Mouse (Mus musculus): ENCODE measurements at regions not wholly inside any gene's neighbourhood (a gene's known extent, or its start where the extent isn't known, plus 50 kb on each side); places are given as distances from the start of the nearest gene placed in this dataset.

DNA sequence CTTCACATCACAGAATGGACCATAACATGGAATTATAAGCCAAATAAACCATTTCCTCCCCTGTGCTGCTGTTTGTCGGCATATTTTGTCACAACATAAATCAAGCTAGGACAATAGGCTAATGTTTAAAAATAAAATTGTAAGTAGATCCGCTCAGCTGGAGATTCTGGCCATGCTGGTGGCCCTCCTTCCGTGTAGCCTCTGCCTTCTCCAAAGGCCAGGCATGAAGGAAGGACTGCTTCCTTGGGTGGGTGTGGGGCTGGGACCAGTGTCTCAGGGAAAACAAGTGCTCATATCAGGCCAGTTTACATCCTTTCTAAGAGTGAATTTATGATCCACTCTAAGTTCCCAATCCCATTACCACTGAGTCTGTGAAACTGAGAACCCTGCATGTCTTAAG lies 206.3 kb upstream of the Ppp2r2d start:
- no peak for DNase-seq (ENCODE audit: low spot score)

DNA sequence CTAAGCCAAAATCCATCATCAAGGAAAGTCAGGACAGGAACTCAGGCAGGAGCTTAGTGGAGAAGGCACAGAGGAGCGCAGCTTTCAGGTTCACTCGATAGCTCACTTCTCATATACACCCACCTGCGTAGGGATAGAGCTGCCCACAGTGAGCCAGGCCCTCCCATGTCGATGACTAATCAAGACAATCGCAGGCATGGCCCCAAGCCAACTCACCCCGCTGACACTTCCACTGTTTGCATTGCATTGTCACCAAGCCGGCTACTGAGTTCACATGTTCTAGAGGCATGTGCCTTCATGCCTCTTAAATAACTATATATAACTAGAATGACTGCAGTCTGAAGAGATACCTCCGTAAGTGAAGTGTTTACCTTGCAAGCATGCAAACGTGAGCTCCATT lies 219.8 kb upstream of the Ppp2r2d start:
- DNase-seq (ENCODE audit: low spot score) = no peak

DNA sequence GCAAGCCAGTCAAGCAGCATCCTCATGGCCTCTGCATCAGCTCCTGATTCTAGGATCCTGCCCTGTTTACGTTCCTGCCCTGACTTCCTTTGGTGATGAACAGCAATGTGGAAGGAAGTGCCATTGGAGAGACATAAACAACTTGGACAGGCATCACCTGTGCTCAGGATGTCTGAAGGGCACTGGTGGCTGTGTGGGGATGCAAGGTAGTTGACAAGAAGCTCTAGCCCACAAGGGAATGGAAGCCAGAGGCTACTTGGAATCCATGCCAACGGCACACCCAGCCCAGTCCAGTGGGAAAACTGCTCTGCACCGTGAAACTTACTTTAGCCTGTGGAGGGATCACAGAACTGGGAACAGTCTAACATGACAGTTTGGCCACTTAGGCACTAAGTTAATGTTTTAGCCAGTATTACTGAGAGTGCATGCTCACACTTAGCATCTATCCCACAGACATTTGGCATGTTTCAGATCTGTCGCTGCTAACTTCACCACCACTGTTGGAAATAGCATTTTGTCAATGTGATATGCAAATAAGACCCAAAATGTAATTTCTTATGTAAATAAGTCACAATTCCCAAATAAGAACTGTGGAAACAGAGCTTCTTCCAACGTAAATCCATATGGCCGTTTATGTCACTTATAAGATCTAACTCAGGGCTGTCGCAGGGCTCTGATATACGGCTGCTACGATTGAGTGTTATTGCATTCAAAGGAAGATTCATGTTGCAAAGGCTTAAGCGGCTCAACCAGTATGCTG lies 223.5 kb upstream of the Tcerg1l start:
- no peak for DNase-seq (ENCODE audit: low spot score)

DNA sequence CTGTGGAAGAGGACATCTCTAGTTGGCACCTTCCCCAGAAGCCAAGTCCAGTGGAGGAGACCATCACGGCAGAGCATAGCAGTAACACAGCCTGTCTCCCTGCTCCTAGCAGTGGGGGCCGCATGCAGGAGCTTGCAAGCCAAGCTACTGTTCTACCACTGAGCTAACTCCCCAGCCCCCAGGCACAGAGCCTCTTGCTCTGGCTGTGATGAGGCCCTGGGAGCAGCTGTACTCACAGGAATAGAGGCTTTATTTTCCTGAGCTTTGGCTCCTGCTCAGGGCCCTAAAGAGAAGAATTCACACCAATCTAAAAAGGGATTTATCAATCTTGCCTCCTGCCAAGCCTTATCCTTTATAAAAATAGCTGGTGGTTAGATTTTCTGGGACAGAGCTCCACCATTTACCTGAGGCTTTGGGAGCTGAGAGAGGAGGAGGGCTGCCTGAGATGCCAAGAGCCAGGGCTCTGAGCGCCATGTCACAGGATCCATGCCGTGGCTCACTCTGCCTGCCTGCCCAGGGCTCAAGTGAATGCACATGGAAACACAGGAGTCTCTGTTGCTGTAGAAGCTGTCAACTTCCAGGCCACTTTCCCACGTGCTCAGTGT lies 222.7 kb upstream of the Tcerg1l start:
- no peak for DNase-seq (ENCODE audit: low spot score)

DNA sequence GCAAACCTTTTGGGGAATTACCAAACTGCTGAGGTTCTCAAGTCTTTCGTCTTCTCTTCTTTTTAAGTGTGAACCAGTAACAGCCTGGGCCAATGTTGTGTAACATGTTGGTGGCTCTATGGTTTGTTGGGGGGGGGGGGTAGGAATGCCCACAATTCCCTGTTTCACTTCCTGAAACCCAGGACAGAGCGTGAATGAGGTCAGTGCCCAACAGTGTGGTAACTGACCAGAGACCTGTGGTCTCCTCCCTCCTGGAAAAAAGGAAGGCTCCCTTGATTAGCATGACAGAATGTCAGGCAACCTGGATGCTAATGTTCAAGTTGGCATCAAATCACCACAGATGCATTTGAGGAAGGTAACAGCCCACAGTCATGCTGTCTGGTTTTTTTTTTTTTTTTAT lies 218.9 kb upstream of the Tcerg1l start:
- DNase-seq (ENCODE audit: low spot score) = no peak

DNA sequence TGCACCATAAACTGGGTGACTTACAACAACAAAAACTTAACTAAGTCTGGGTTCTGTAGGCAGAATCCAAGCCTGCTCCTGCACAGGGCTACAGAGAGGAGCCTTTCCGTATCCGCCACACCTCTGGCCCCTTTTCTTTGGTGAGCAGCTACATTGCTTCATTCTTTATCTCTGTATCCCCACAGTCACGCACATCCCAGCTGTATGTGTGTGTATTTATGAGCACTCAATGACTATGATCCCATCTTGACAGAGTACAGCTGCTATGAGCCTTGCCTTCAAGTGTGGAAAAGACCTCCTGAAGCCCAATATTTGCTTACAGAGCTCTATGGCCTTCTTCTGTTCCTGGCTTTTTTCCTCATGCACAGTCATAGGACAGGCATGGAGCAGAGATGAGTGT lies 212.1 kb upstream of the Tcerg1l start:
- DNase-seq (ENCODE audit: low spot score) = no peak

DNA sequence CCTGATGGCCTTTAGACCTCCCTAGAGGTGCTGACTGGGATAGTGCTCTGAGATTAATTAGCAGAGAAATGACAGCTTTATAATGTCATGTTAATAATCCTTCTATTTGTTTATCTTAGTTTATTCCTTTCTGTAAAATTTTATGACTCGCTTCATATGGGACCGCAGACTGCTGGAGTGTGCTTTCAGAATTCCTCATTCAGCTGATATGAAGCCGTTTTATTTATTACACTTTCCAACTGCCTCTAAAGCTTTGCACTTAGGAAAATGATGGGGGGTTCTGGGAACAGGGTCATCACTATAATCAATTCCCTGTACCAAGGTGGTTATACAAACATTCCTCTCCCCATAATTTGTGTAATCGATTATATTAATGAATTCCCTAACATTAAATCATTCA lies 211.6 kb upstream of the Tcerg1l start:
- no peak for DNase-seq (ENCODE audit: low spot score)

DNA sequence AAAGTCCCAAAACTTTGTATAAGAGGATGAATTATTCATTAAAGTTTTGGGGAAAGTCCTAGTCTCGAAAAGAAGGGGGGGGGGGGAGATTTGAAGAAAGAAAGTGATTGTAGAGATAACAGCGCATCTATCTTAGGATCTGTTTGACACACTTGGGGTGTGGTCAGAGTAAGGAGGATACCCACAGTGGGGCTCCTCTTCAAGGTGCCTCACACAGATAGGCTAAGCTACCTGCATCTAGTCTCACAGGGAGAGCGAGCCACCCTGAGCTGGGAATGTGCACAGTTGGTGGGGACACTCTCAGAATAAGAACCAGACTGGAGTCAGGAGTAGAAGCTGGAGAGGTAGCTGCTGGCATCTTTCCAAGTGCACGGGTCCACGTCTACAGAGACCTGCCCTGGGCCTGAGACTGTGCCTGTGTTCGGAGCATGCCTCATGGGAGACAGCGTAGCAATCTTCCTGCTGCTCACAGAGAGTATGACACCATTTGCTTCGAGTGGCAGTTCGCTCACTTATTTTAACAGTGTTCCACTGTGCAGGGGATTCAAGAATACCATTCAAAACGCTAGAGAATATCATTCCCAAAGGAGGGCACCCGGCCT lies 208.9 kb upstream of the Tcerg1l start:
- no peak for DNase-seq (ENCODE audit: low spot score)

DNA sequence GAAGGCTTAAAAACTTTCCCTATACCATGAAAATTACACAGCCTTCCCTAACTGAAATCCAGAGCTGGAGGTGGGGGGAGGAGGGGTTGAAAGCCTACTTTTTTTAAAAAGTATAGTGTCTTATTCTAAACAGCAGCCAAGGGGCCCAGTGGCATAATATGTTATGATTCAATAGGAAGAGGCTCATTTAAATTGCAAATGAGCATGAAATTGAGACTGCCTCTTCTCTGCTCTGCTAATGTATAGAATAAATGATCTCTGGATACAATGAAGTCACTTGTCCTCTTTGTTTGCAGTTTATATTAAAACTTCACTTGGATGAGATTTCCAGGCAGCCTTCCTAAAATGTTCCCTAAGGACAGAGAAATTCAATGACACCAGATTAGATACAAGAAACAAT lies 208.4 kb upstream of the Tcerg1l start:
- no peak for DNase-seq (ENCODE audit: low spot score)

DNA sequence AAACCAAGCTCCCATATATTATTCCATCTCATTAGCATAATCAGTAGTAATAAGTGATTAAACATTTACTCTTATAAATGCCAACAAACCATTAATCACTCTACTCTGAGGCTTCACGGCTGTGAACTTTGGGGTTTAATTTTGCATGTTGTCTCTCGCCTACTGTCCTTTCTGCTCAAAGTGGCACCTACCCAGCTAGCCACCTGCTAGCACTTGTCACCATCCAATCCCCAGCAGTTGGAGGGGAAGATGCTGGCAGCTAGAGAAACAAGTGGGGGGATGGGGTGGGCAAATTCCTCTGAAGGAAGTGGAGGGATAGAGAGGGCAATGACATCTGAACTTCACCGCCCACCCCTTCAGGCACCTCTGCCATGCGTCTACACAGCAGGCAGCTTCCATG lies 204.2 kb upstream of the Tcerg1l start:
- no peak for DNase-seq (ENCODE audit: low spot score)

DNA sequence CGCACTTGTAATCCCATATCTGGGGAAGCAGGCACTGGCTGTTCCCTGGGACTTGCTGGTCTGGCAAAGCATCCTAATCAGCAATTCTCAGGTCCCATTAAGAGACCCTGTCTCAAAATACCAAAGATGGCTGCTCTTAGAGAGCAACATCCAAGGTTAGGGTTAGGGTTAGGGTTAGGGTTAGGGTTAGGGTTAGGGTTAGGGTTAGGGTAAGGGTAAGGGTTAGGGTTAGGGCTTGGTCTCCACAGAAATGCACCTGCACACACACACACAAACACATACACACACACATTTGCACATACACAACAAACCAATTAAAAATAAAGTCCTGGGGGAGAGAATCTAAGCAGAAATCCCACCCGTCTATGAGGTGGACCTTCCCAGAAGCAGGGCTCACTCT lies 195.8 kb upstream of the Tcerg1l start:
- no peak for DNase-seq (ENCODE audit: low spot score)

DNA sequence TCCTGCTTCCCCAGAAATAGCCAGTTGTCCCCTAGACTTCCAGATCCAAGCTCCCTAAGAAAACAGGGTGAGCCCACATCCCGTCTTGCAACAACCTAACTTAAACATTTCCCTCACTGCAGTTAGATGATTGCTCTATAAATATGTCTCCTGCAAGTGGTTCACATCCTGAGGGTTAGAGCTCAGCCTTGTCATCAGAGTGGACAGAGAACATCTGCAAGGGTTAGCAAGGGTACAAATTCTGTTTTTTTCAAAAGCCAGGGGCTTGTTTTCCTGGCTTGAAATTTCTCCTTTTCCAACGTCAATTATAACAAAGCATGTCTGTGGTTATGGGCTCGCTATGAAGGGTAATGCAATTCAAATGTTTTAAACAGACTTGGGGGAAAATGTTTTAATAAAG lies 169.8 kb upstream of the Tcerg1l start:
- DNase-seq (ENCODE audit: low spot score) = no peak

DNA sequence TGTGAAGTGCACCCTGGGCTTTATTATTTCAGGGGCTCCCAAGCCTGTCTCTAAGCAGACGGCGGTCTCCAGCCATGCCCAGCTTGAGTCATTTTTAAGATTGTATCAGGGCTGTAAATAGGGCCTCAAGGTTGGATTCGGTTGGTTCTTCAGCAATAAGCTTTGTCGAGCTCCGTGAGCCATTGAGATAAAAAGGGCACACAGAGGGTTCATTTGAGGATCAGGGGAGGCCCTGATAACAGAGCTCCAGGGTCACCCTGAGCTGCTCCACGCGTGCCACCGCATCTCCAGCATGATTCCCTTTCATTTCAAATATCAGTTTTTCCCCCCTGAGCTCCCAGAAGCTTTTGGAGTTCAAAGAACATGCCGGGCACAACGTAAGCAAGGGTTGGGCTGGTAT lies 154.1 kb upstream of the Tcerg1l start:
- DNase-seq (ENCODE audit: low spot score) = no peak

DNA sequence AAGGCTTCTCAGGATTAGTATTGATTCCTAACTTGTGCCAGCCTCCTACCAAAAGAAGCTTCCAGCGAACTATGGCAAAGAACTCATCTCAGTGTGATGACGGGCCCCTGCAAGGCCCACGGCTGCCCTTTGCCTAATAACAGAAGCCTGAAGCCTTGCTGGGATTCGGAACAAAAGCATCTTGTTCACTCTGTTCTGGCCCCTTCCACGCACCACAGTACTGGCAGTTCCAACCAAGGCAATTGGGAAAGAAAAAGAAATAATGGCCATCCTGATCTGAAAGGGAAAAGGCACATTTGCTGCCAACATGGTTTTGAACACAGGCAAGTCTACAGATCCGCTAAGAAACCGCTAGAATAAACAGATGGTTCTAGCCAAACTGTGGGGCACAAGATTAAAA lies 150.4 kb upstream of the Tcerg1l start:
- no peak for DNase-seq (ENCODE audit: low spot score)

DNA sequence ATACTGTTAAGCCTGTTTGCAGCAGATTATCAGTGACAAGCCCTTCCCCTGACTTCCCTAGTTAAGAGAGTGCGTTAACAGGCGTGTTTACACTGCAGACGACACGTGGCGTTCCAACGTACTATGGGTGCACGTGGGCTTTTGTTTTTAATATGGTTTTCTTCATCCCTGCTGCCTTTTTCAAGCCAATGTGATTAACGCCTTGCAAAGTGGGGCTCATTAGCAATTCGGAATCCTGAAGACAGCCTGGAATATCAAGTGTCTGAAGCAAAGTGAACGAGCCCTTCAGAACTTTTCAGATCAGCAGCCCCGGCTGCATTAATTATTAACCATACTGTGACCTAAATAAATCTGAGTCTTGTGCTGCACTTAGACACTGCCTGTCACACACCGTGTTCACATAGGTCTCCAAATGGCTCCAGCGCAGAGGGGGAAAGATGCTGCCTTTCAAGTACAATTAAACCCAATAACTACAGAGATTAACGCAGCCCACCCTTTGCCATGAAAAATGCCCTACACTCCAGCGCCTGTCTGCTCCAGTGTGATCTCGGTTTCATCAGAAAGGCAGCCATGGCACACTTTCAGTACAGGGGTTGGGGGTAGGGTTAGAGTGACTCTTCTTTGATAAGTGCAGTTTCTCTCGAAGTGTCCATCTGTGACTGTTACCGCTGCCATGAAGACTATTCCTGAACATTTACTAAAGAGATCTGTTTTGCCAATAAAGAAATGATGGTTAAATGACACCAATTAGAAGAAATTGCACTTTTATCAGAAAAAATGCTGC lies 140.7 kb upstream of the Tcerg1l start:
- no peak for DNase-seq (ENCODE audit: low spot score)

DNA sequence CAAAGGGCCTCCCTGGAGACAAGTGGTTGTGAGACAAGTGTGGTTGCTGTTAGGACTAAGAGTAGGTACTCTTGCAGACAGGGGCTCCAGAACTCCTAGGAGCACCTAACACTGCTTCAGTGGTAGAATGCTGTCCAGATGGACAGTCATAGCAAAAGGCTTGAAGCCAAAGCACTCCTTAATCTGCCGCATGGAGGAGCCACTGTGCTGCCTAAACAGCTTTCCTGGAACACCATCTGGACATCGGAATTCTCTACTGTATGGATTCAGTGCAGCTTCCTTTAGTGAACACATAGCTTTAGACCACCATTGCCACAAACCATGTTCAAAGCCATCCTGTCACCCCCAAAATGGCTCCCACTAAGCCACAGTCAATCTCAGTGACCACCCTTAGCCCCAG lies 128.6 kb upstream of the Tcerg1l start:
- DNase-seq (ENCODE audit: low spot score) = no peak

DNA sequence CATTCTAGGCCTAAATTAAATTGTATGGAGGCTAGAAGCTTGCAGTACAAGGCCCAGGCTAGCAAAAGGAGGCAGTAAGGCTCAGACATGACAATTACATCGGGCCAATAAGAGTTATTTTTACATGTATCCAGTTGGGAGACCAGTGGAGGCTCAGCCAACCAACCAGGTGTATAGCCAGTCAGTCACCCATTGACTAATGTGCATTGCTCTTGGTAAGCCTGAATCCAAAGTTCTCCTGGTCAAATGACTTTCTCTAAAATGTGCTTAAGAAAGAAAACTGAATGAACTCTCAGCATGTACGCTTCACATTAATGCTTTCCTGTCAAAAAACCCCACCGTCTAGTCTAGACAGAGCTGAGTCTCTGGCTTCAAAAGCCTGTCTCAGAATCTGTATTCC lies 127.4 kb upstream of the Tcerg1l start:
- no peak for DNase-seq (ENCODE audit: low spot score)

DNA sequence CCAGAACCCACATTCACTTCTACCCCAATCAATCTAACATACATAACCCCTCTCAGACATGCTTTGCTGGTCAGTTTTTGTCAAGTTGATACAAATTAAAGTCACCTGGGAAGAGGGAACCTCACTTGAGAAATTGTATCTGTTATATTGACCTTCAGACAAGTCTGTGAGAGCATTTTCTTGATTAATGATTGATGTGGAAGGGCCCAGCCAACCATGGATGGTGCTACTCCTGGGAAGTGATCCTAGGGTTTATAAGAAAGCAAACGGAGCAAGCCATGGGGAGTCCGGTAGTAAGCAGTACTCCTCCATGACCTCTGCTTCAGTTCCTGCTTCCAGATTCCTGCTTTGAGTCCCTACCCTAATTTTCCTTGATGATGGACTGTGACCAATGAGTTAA lies 116.6 kb upstream of the Tcerg1l start:
- DNase-seq (ENCODE audit: low spot score) = no peak

DNA sequence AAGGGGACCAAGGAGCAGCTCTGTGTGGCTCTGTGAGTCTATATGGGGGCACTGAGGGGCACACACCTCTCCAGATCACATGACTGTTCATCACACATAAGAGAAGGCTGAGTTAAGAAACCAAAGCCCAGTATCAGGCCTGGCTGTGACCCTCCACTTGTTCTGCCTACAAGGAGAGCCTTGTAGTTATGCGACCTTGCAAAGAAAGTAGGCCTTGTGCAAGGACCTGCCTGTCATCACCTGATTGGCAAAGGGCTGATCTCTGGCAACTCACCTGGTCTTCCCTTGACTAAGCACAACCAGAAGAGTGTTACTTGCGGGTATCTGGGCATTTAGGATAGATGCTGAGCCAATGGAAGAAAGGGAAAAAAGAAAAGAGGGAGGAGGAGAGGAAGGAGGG lies 107.7 kb upstream of the Tcerg1l start:
- DNase-seq (ENCODE audit: low spot score) = no peak

DNA sequence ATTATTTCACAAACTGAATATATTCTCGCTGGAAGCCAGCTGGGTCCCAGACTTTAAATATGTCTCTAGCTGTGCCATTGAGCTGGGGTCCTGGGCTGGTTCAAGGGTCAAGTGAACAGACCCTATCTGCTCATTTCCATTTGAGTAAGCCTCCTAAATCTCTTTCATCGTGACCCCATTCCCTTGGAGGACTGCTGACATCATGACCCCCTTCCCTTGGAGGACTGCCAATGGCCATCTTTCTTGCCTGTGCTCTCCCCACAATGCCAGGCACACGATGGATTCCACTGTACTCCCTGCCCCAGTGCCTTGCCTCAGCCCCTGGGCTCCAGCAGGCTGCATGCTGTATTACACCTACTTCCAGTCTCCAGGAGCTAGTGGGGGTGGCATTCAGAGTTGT lies 106.5 kb upstream of the Tcerg1l start:
- no peak for DNase-seq (ENCODE audit: low spot score)

DNA sequence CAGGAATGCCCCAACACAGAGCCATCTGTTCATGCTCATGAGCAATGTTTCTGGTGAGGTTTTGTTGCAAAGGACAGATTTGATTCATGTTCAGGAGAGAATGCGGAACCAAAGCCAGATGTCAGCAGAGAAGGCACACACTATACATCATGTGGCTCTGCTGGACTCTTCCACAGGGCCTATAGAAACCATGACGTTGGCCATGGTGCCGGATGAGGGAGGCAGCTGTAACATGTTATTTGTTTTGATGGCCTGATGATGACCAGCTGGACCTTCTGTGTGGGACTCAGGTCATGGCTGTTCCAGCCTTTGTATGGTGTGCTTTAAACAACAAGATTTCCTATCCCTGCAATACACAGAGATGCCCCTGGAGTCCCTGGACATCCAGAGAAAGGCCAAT lies 105.5 kb upstream of the Tcerg1l start:
- no peak for DNase-seq (ENCODE audit: low spot score)

DNA sequence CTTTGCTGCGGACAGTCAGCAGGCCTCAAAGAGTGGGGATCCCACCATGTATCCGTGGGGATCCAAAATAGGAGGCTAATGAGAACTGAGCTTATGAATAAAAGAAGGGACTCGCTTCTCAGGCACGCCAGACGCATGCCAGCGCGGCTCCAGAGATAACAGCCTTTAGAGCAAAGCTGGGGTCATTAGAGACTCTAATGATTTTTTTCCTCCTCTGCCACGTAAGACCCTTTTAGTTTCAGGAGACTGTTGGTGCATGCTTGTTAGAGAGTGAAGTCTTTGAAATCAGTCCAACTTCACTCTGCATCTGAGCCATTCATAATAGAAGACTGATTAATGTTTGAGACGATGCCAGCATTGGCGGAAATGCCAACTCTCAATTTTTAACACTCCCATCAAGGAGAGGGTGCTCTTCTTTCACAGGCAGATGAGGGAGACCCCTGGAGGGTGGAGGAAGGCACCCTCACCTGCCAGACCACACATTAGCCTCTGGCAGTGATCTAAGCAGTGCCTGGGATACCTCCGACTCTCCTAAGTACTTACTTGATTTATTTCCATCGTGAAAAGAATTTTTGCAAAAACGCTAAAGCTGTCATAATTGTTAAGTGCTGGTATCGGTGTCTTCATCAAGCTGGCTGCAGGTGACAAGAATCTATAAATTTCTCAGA lies 104.0 kb upstream of the Tcerg1l start:
- DNase-seq (ENCODE audit: low spot score) = no peak
